Mouse (Mus musculus): ENCODE data around the gene Frem2.

- TF ChIP-seq POLR2A (IDR thresholded peaks at IDR 0.05; ENCODE audit: borderline replicate concordance, extremely low read depth, low read depth, low read length) (no peak), CTCF (IDR thresholded peaks at IDR 0.05; ENCODE audit: insufficient read depth, low read length) (no peak)
Measured at GRCm38 (mm10) chr3:53478419-53479046, 178.6 kb downstream of the Frem2 start.

Data from lung, adult 2 months (tissue).